Mouse (Mus musculus) testis, postnatal 14 days (tissue): ENCODE measurements around the gene Arhgap22.

Experiments
- DNase-seq: peaks from one replicate; pipeline ENCODE4 v3.0.0; 2021; ENCODE audit warnings: low spot score

Arhgap22 gene

GRCm38 (mm10) chr14:33213823-33214766 lies at the start of gene Arhgap22:
Gene Arhgap22, plus strand, starts transcription at chr14:33214026.
- peak; percentile 79 for DNase-seq

- no peak for DNase-seq
Observed at GRCm38 (mm10) chr14:33168750-33169149, 45.1 kb upstream of the Arhgap22 start.

- no peak for DNase-seq
Observed at GRCm38 (mm10) chr14:33171942-33172341, 41.9 kb upstream of the Arhgap22 start.

- no peak for DNase-seq
Observed at GRCm38 (mm10) chr14:33175059-33175821, 38.6 kb upstream of the Arhgap22 start.

GRCm38 (mm10) chr14:33180102-33180501 lies 33.7 kb upstream of the Arhgap22 start:
- no peak for DNase-seq

- DNase-seq = no peak
Observed at GRCm38 (mm10) chr14:33185068-33185800, 28.6 kb upstream of the Arhgap22 start, which contains the start of gene Wdfy4. Gene Wdfy4, minus strand, starts transcription at chr14:33185508.

GRCm38 (mm10) chr14:33187201-33187600 lies 26.6 kb upstream of the Arhgap22 start:
- no peak for DNase-seq

GRCm38 (mm10) chr14:33189230-33189629 lies 24.6 kb upstream of the Arhgap22 start:
- DNase-seq = no peak

GRCm38 (mm10) chr14:33189849-33190423 lies 23.9 kb upstream of the Arhgap22 start:
- peak; percentile 17 for DNase-seq

GRCm38 (mm10) chr14:33190646-33191045 lies 23.2 kb upstream of the Arhgap22 start:
- no peak for DNase-seq

- DNase-seq = no peak
Observed at GRCm38 (mm10) chr14:33193762-33194161, 20.1 kb upstream of the Arhgap22 start.

GRCm38 (mm10) chr14:33194241-33194640 lies 19.6 kb upstream of the Arhgap22 start:
- no peak for DNase-seq

GRCm38 (mm10) chr14:33202161-33202560 lies 11.7 kb upstream of the Arhgap22 start:
- DNase-seq = no peak

- DNase-seq = no peak
Observed at GRCm38 (mm10) chr14:33202885-33203284, 10.9 kb upstream of the Arhgap22 start.

GRCm38 (mm10) chr14:33203777-33204176 lies 10.0 kb upstream of the Arhgap22 start:
- DNase-seq = no peak

- DNase-seq = no peak
Observed at GRCm38 (mm10) chr14:33205280-33205965, 8.4 kb upstream of the Arhgap22 start.

- DNase-seq = no peak
Observed at GRCm38 (mm10) chr14:33207011-33207410, 6.8 kb upstream of the Arhgap22 start.

GRCm38 (mm10) chr14:33208331-33208730 lies 5.5 kb upstream of the Arhgap22 start:
- DNase-seq = no peak

- DNase-seq = no peak
Observed at GRCm38 (mm10) chr14:33210806-33211205, 3.0 kb upstream of the Arhgap22 start.

GRCm38 (mm10) chr14:33212271-33212957 lies 1.4 kb upstream of the Arhgap22 start:
- no peak for DNase-seq

GRCm38 (mm10) chr14:33212958-33213309 lies 892 bp upstream of the Arhgap22 start:
- no peak for DNase-seq
